Mouse (Mus musculus) testis, postnatal 10 days (tissue): ENCODE measurements at regions not wholly inside any gene's neighbourhood (a gene's known extent, or its start where the extent isn't known, plus 50 kb on each side); places are given as distances from the start of the nearest gene placed in this dataset.

ENCODE experiments used
- DNase-seq: peaks from one replicate; pipeline ENCODE4 v3.0.0; 2021; ENCODE audit warnings: low spot score

DNA sequence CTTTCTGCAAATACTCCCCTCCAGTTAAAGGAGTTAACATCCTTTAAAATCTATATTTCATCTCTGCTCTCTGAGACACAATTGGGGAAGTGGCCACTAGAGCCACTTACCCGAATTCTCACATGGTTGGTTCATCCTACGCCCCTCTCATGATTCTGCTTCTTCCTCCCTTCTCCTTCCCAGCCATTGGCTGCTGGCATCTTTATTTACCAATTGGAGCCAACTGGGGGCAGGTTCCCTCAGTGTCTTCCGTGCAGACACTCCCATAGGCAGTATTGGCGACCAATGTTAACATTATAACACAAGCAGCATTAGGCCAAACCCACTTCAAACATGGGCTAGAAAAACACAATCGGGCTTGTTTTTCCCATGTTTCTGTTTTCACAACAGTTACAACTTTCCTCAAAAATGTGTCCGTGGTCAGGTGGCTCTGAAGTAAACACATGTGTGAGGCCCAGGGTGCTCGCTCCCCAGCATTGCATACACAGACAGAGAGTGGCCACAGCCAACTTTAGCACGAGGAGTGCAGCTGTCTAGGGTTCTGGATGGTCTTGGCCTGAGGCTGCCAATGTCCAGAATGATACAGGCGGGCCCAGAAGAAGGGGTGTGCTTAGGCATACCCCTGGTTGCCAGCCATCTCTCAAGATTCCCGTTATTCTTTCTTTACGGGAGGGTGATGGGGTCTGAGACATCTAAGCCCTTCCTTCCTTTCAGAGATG, 119.1 kb downstream of the Zfp706 start:
- no peak for DNase-seq

DNA sequence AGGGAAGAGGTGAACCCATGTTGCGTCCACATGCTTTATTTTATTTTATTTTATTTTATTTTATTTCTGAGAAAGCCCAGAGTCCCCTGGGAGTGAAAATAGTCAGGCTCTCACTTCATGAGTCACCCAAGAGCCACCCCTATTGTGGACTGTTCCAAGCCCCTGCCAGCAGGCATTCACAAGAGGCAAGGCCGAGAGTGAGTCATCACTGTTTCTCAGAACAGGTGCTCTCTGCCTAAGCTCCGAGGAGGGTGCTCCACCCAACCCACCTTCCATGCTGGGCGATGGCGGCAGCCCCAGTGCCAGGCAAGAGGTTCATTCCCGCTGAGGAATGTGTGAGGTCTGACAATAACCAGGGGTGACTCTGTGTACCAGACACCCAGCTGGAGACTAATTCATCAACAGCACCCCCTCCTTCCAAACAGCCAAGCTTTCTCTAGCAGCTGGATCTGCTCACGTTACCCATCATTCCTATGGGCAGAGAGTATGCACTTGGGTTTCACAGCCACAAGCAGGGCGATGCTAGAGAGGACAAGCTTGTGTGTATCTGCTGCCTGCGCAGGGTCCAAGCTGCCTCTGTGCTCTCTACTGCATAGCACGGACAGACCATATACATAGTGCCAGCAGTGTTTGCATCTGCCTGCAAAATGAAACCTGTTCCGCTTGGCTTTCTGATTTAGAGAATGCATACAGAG, 122.8 kb downstream of the Zfp706 start:
- no peak for DNase-seq

DNA sequence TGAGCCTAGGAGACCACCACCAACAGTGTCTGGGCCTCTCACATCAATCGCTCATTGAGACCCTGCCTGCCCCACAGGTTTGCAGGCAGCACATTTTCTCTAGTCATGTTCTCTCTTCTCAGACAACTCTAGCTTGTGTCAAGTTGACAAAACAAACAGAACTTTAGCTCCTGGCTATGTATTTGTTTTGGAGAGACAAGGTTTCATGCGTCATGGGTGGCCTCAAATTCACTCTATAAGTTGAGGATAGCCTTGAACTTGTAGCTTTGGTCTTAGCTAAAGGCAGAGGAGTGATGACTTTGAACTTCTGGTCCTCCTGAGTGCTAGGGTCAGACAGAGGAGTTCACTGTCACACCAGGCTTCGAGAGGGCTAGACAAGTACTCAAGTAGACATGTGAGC, 123.5 kb downstream of the Zfp706 start:
- DNase-seq: no peak

DNA sequence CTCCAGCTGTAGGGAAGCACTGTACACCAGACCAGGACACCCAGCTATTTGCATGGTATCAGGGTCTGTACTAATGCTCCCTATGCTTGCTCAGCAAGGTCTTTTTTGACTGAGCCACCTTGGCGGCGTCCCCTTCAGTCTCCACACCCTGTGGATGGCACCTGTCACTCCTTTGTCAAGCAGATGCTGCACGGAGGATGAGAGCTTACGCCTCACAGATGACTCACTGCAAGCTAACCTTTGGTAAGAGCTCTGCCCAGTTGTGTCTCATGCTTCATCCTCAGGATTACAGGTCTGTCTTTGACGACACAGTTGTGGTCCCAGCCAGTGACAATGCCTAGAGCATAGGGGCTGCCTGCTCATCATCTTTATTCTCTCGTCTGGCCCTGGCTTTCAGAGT, 124.4 kb downstream of the Zfp706 start:
- no peak for DNase-seq

DNA sequence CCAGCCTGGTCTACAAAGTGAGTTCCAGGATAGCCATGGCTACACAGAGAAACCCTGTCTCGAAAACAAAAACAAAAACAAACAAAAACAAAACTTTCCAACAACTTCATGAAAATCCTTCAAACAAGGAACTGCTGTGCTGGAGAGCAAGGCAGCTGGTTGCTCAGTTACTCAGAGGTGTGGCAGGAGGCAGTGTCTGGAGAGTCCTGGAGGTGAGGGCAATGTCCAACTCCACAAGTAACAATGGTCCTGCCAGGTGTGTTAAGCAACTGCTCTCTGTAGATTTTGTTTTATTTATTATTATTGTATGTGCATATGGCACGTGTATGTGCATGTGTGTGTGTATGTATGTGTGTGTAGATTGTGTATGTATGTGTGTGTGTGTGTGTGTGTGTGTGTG, 126.0 kb downstream of the Zfp706 start:
- DNase-seq: no peak

DNA sequence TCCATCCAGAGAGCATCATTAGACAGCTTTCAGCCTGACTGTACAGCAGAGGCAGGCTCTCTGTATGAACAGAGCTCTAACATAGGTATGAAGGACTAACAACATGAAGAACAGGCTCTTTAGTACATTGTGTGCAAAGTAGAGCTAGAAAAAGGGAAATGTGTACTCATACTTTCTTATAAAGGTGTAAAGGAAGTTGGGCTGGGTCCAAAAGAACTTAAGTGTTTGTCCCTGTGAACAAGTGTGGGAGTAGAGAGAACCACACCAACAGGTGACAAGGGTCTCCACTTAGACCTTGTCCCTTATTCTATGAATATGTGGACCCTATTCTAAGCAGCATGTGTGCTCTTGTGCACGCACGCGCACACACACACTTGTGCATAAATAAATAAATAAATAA, 127.0 kb downstream of the Zfp706 start:
- no peak for DNase-seq

DNA sequence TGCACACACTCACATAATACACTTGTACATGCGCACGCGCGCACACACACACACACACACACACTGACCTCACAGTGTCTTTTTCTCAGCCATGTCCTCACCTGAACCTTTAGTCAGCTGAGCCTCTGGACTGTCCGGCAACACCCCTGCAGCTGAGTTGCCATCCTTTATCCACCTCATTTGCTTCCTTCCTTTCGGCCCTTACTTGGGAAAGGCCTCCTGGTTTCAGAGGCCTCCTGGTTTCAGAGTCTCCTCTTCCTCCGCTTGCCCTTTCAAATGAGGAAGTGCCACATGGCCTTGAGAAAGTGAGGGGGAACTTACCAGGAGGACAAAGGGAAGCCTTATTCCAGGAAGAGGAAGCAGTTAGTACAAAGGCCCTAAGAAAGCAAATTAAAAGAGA, 128.0 kb downstream of the Zfp706 start:
- DNase-seq: no peak

DNA sequence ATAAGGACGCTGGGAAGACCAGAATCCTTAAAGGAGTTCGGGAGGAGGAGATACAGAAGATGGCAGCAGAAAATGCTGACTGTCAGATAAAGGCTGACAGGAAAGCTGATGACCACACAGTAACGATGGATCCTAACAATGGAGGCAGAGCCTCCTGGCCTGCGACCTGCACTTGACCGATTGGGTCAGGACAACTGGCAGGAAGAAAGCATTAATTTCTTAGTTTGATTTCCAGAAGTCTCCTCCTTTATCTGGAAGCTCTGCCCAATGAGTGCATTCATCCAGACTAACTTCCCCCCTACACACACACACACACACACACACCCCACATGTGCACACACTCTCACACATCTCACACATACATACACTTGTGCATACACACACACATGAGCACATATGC, 128.6 kb downstream of the Zfp706 start:
- no peak for DNase-seq

DNA sequence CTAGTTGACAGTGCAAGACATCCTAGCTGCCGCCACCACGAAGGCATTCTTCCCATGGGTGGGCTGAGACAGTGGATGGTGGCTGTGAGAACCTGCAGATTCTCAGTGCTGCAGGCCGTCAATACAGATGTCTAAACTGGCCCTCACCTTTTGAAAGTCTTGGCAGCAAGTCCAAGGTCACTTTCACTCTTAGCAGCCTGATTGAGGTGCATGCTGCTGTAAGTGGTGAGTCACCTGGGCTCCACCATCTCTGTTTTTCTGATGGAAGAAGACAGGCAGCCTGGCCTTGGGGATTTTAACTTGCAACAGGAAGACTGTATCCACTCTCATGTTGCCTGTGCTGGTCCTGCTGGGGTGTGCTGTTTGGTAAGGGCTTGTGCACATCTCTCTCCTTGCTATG, 129.3 kb downstream of the Zfp706 start:
- DNase-seq: no peak

DNA sequence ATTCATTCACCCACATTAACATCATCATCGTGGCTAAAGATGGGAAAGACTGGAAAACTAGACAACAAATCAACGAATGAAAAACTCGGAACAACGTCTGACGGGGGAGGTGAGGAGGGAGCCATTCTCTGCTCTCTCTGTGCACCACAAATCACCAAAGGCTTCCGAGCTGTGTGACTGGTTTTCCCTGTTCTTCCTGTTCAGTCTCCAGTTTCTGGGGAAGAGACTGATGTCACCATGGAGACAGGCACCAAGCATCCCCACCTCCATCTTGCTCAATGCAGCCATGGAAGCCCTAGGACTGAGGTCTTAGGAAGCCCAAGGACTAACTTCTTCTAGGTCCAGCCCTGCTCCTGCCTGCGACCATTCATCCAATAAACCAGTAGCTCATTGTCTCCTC, 130.1 kb downstream of the Zfp706 start:
- DNase-seq: no peak

DNA sequence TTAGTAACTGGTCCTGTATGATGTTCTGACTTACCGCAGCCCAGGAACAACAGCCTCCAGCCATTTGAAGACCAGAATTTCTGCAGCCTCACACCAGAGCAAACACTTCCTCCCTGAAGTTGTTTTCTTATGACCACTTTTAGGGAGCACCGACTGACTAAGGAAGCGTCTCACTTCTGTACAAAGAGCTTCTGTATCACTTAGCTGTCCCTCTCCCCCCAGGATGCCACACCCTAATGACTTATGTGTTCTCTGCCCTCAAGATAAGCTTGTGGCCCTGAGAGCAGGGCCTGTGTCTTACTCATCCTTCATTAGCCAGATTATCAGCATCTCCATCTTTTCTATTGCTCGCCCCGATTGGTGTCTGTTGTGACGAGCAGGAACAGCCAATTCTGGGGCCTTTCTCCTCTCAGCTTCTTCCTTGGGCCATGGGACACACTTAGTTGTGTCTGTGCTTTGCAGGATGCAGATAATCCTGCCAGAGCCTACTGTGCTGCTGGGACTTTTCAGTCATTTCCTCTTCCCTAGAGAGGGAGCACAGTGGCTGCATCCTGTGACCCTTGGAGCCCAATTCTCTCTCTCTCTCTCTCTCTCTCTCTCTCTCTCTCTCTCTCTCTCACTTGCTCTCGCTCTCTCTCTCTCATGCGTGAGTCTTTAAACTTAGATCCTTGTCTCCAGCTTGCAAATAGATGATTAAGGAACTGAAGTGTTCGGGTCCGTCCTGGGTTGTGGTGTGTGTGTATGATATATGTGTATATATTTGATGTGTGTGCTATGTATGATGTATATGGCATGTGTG, 131.4 kb downstream of the Zfp706 start:
- no peak for DNase-seq

DNA sequence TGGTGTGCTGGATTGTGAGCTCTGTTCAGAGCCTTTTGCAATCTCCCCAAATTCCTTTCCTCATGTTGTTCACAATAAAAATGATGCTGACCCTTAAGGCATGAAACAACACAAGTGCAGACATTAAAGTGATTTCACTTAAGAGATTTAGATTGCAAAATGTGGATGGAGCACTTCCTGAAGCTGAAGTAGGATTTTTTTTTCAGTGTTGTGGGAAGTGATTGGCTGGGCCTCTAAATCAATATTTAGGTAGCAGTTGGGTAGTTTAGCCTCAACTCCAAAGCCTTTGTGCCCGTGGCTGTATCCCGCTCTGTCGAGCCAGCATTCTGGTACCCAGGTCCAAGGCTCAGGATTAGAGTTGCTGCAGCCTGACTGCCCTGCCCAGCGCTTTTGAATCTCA, 133.0 kb downstream of the Zfp706 start:
- no peak for DNase-seq

DNA sequence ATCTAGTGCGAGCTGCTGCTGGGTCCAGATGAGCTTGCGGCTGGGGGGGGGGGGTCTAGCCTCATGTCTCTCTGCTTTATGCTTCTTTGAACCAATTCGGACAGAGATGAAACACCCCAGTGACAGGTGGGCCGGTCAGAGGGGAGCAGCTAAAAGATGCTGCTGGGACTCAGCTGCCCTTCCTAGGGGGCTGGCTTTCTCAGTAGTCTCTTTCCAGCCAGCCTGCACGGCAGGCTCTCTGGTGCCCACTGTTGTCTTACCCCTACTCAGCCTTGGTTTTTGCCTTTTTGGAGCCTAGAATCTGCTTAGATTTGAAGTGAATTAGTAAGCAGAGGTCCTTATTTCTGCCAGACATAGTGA, 133.7 kb downstream of the Zfp706 start:
- no peak for DNase-seq

DNA sequence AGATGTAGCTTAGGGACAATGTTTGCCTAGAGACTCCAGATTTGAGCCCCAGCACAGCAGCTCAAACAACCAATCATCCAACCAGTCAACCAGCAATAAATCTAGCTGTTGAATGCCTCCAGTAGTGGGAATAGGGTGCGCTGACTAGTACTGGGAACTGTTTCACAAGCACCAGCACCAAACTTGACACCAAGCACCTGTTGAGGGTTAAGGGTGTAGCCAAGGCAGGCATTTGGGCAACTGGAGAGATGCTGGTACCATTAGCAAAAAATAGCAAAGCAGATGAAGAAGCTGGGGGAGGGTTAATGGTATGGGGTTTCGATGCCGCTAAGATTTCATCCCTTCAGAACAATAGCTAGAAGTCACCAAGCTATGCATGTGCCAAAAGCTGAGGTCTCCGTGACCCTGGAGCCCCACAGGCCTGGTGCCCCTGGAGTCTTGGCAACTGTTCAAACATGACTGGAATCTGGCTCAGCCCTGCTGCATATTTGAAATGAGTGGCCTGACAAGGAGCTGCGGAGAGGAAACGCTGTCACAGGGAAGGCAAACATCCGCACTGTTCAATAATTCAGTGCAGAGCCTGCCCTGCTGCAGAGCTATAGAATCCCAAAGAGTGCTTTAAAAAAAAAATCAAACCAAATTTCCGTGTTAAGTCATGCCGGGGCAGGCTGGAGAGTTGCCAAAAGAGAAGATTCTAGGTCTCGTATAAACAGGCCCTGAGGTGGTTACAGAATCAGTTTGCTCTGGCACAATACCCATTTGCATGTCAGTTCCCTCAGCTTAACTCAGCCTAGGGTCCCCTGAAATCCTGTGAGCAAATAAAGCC, 134.3 kb downstream of the Zfp706 start:
- DNase-seq: no peak

DNA sequence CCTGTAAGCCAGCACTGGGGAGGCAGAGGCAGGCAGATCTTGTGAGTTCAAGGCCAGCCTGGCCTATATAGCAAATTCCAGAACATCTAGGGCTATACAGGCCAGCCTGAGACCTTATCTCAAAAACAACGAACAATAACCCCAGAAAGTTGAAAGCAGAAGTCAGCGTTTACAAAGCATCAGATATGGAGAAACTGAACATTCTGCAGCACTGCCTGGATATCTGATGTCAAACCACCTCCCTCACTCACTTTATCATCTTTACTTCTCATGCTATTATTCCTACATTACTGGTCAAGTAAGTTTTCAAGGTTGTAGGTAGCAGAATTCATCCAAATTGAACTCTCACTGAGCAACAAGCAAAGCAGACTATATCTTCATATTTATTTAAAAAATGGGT, 135.0 kb downstream of the Zfp706 start:
- no peak for DNase-seq

DNA sequence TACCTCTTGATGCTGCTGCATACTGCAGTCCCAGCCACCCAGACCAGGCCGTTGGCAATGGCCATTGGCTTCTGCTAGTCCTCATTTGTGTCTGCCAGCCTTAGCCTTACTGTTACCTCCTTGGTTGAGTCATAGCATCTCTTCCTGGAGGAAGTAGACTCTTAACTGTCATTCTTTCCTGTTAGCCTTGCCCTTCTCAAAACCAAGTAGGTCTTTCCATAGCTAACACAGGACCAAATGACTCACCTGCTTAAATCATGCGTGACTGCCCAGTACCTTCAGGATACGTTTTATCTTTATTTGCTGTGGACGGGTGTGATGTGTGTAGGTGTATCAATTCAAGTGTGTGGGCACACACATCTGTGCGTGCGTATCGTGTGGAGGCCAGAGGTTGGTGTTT, 136.9 kb downstream of the Zfp706 start:
- DNase-seq: no peak

DNA sequence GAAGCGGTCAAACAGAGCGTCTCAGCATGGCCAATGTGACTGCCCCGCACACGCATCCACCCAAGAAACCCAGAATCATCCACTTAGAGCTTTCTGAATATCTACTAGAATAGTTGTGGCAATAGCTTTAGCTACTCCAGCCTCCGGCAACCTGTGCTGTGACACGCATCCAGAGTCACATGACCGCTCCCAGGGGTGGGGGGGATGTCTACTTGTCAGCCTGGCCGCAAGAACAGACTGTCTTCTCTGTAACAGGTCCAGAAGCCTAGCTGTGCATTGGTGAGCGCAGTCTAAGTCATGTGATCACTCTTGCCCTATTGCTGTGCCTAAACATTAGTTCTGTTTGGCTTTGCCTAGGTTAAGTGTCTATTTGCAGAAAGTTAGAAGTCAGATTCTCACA, 137.5 kb downstream of the Zfp706 start:
- no peak for DNase-seq

DNA sequence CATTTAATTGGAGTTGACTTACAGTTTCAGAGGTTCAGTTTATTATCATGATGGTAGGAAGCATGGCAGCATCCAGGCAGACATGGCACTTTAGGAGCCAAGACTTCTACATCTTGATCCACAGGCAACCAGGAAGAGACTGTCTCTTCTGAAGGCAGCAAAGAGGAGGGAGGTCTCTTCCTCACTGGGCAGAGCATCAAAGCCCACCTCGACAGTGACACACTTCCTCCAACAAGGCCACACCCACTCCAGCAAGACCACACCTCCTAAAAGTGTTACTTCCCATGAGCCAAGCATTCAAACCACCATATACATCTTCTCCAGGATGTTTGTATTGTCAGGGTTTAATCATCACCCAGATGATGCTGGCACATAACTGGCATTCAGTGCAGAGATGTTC, 141.5 kb downstream of the Zfp706 start:
- no peak for DNase-seq

DNA sequence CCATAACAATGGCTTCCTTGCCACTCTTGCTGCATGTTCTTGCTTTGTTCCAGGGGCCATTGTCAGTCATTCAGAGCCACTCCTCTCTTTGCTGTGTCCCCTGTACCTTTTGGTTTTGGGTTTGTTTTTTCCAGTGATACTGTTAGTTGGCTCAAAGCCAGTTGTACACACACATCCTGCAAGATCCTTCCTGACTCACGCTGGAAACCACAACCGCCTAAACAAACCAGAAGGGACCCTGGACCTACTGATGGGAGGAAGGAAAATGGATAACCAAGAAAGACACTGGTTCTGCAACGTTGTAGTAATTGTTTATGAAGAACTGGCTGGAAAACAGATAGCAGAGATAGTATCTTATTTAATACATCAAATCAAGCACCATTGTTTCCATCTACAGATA, 142.2 kb downstream of the Zfp706 start:
- DNase-seq: no peak

DNA sequence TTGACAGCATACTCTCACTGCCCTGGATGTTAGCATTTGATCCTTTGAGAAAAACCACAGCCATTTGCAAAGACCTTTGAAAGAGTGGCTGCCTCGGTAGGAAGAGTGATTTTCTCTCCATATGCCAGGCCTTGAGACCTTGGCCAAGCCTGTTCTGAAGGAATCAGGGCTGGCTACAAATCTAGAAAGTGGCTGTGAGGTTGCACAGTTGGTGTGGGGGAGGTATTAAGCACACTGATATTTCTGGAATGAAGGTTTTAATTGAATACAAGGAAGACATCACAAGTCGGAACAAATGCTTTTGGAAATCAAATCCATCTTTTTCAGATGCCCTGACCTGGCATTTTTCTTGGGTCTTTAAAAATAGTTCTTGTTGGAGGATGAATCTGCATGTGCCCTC, 143.5 kb downstream of the Zfp706 start:
- no peak for DNase-seq

DNA sequence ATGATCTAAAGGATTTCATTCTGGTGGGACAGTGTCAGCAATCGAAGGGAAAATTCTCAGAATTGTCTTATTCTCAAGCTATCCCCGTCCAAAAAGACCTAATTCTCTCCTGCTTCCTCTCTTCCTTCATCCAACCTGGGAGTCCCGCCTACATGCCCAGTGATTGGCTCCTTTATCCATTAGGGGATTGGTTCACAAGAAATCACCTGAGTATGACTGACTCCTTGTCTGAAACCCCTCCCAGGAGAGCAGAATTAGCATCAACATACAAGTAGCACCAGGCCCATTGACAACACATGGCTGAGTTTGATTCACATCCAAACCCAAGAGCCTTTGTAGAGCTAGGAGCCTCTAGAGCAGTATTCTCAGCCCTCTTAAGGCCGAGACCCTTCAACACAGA, 148.9 kb downstream of the Zfp706 start:
- DNase-seq: no peak

DNA sequence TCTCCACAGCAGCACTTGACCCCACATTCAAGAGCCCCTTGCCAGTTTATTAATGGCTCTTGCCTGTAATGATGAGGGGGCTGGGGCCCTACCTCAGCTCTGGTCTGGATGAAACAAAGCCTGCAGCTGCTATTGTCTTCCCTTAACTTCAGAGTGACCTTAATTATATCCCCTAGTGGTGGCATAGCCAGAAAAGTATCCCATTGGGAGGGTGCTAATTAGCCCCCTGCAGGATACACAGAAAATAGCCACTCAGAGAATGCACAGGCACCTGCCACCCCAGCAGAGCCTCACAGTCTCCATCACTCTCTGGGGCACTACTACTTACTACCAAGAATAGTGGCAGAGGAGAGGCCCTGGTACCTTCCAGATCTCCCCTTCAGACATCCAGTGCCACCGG, 150.0 kb downstream of the Zfp706 start:
- DNase-seq: no peak
